Mouse (Mus musculus) G1E (cell line): ENCODE measurements around the gene Pitpnm1.

Experiments used
- CTCF ChIP-seq: IDR thresholded peaks from 2 replicates; pipeline ENCODE4 v1.5.1; 2012; ENCODE audit warnings: low read depth, low read length, inconsistent platforms, mixed read lengths
- GATA1 ChIP-seq: IDR thresholded peaks from 2 replicates; pipeline ENCODE4 v1.6.1; 2012; ENCODE audit warnings: borderline replicate concordance, low read length, inconsistent platforms, mixed read lengths
- GATA2 ChIP-seq: IDR thresholded peaks from 2 replicates; pipeline ENCODE4 v1.6.1; 2012; ENCODE audit warnings: low read depth, low read length, inconsistent platforms, borderline replicate concordance
- POLR2AphosphoS5 ChIP-seq: IDR thresholded peaks from 2 replicates; pipeline ENCODE4 v1.6.1; 2012; ENCODE audit warnings: low read depth, low read length, inconsistent platforms; ENCODE audit not compliant: insufficient replicate concordance
- TAL1 ChIP-seq: conservative IDR thresholded peaks from 2 replicates; pipeline ENCODE4 v1.6.1; 2012; ENCODE audit warnings: low read depth, low read length, inconsistent platforms, mixed read lengths

- no peak for TF ChIP-seq CTCF
- TF ChIP-seq GATA1: no peak
- no peak for TF ChIP-seq TAL1
- no peak for TF ChIP-seq POLR2AphosphoS5
- TF ChIP-seq GATA2: no peak
Measured at GRCm38 (mm10) chr19:4151488-4151860, 51.7 kb downstream of the Pitpnm1 start.
